Mouse (Mus musculus) left cerebral cortex, postnatal 10 days (tissue): Measurements from ENCODE around the gene Pla2g6. TPM values are rescaled to one million over a fixed set of nuclear protein-coding genes. Genes with fewer than 3 reads are reported as not detected.

Source experiments
- DNase-seq, 2 experiments: peaks; one replicate each; pipeline ENCODE4 v3.0.0; 2021 to 2022; ENCODE audit warnings: low spot score in 2 of 2, mixed read lengths in 1 of 2; ENCODE audit errors: extremely low spot score in 1 of 2
- intact Hi-C: fragments of 180-260 bp; cut with DNase I; formaldehyde crosslinking; loops from one replicate; pipeline ENCODE4 v1.15.1; 2025
- total RNA-seq, 2 experiments: library from RNA; stranded (reverse); gene quantifications; 2 replicates each; pipeline ENCODE4 v1.2.3; 2021

Pla2g6 gene
- total RNA-seq, 2 experiments from 2014 or later, result 21.9 to 22.3 TPM

GRCm38 (mm10) chr15:79288387-79288786, 39.8 kb downstream of the Pla2g6 start:
- DNase-seq, result no peak
- intact Hi-C loops, result no loop called here

- no peak for DNase-seq
- intact Hi-C loops, result no loop called here
Observed at GRCm38 (mm10) chr15:79287091-79287490, 41.1 kb downstream of the Pla2g6 start.

- intact Hi-C loops, result no loop called here
- DNase-seq, result no peak
Observed at GRCm38 (mm10) chr15:79286141-79286540, 42.0 kb downstream of the Pla2g6 start.

GRCm38 (mm10) chr15:79285399-79285798, 42.8 kb downstream of the Pla2g6 start, which contains the start of gene Baiap2l2:
Baiap2l2 (minus strand) TSS chr15:79285537.
- DNase-seq, result no peak
- intact Hi-C loops, result no loop called here

- DNase-seq, result no peak
- intact Hi-C loops, result no loop called here
Observed at GRCm38 (mm10) chr15:79283371-79283770, 44.8 kb downstream of the Pla2g6 start.

- intact Hi-C loops, result no loop called here
- DNase-seq, result no peak
Observed at GRCm38 (mm10) chr15:79282434-79282833, 45.8 kb downstream of the Pla2g6 start.

GRCm38 (mm10) chr15:79281389-79281788, 46.8 kb downstream of the Pla2g6 start:
- DNase-seq, result peak in 1 of 2 experiments; percentile 54
- intact Hi-C loops, result no loop called here

GRCm38 (mm10) chr15:79280850-79281249, 47.3 kb downstream of the Pla2g6 start:
- DNase-seq, result no peak
- intact Hi-C loops, result no loop called here

- no peak for DNase-seq
- intact Hi-C loops, result no loop called here
Observed at GRCm38 (mm10) chr15:79280209-79280608, 48.0 kb downstream of the Pla2g6 start.

GRCm38 (mm10) chr15:79277728-79278127, 50.5 kb downstream of the Pla2g6 start:
- intact Hi-C loops, result no loop called here
- no peak for DNase-seq

GRCm38 (mm10) chr15:79273020-79273419, 55.2 kb downstream of the Pla2g6 start:
- intact Hi-C loops, result no loop called here
- DNase-seq, result no peak

GRCm38 (mm10) chr15:79271124-79271746, 57.0 kb downstream of the Pla2g6 start:
- intact Hi-C loops, result no loop called here

GRCm38 (mm10) chr15:79270317-79271123, 57.7 kb downstream of the Pla2g6 start:
- DNase-seq, result peak in 1 of 2 experiments; percentile 81
- intact Hi-C loops, result no loop called here

More at GRCm38 (mm10) chr15:79271124-79271746, 57.0 kb downstream of the Pla2g6 start:
- DNase-seq, result peak in 1 of 2 experiments; percentile 64

- intact Hi-C loops, result no loop called here
- DNase-seq, result no peak
Observed at GRCm38 (mm10) chr15:79268521-79268920, 59.7 kb downstream of the Pla2g6 start.

GRCm38 (mm10) chr15:79265384-79265783, 62.8 kb downstream of the Pla2g6 start:
- intact Hi-C loops, result no loop called here
- DNase-seq, result no peak

- intact Hi-C loops, result no loop called here
- no peak for DNase-seq
Observed at GRCm38 (mm10) chr15:79263726-79264125, 64.5 kb downstream of the Pla2g6 start.

- DNase-seq, result no peak
- intact Hi-C loops, result no loop called here
Observed at GRCm38 (mm10) chr15:79262786-79263309, 65.3 kb downstream of the Pla2g6 start.

- peak in 1 of 2 experiments; percentile 49 for DNase-seq
- intact Hi-C loops, result no loop called here
Observed at GRCm38 (mm10) chr15:79262375-79262774, 65.8 kb downstream of the Pla2g6 start.

GRCm38 (mm10) chr15:79261757-79262156, 66.4 kb downstream of the Pla2g6 start:
- intact Hi-C loops, result no loop called here
- peak in 1 of 2 experiments; percentile 39 for DNase-seq
